Mouse (Mus musculus): ENCODE data around the gene Mdga1. TPM values are rescaled to one million over a fixed set of nuclear protein-coding genes. Genes with fewer than 3 reads are reported as not detected.

Gene Mdga1
- polyA plus RNA-seq, 1 experiment = 2.0 TPM

DNA sequence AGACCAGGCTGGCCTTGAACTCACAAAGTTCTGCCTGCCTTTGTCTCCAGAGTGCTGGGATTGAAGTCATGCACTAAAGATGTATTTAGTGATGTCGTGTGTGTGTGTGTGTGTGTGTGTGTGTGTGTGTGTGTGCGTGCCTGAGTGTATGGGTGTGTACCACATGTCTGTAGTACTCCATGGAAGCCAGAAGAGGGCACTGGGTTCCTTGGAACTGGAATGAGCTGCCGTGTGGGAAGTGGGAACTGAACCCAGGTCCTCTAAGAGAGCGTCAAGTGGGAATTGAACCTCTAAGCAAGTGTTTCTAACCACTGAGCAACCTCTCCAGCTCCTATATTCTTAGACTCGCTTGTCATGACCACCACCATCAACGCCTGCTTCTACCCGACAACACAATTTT, 60.9 kb downstream of the Mdga1 start:
- H3K27me3 ChIP-seq (ENCODE audit: control insufficient read depth, insufficient read depth, insufficient read length) = peaks cover 29% of the 10 kb centered on the region
- no peaks in the 10 kb centered on the region for H3K36me3 ChIP-seq (ENCODE audit: control insufficient read depth, insufficient read depth)
- no peak overlapping the region for H3K4me3 ChIP-seq (ENCODE audit: insufficient read depth, poor library complexity, severe bottlenecking)
- no peak overlapping the region for H3ac ChIP-seq (ENCODE audit: control insufficient read depth, insufficient read length, low read depth)
- TF ChIP-seq USF1 (IDR thresholded peaks at IDR 0.05; ENCODE audit: low read depth) (no peak), CEBPB (IDR thresholded peaks at IDR 0.05; ENCODE audit: low read depth) (no peak), CTCF (IDR thresholded peaks at IDR 0.05; ENCODE audit: control insufficient read depth, insufficient read depth, insufficient read length) (no peak), FOSL1 (IDR thresholded peaks at IDR 0.05; ENCODE audit: insufficient read depth, low read length, poor library complexity, severe bottlenecking) (no peak), MYOG (IDR thresholded peaks at IDR 0.05; ENCODE audit: control insufficient read depth, extremely low read depth, insufficient read length) (no peak), MAX (IDR thresholded peaks at IDR 0.05) (no peak), MYOD1 (IDR thresholded peaks at IDR 0.05; ENCODE audit: control insufficient read depth, insufficient read length, low read depth) (no peak)
- H3K79me2 ChIP-seq (ENCODE audit: control insufficient read depth, insufficient read depth) = no peaks in the 10 kb centered on the region
- no peaks in the 10 kb centered on the region for H3K79me3 ChIP-seq (ENCODE audit: low read depth)

DNA sequence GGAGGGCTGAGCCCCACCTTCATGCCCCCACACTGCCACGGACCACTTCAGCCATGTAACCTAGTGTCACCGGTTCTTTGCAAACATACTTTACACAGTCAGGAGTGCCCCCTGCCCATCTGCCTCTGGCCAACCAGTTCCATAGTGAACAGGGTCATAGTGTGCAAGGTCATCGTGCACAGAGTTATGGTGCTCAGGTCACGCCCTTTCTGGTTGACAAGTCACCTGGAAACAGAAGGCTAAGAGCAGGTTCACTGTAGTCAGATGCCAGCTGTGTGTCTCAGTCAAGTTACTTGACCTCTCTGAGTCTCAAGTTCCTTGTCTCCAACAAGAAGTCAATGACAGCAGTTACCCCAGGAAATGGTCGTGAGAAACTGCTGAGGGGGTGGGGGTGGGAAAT, 65.2 kb downstream of the Mdga1 start:
- H3K27me3 ChIP-seq (ENCODE audit: control insufficient read depth, insufficient read depth, insufficient read length) = peaks cover 29% of the 10 kb centered on the region
- H3K79me2 ChIP-seq (ENCODE audit: control insufficient read depth, insufficient read depth) = no peaks in the 10 kb centered on the region
- H3ac ChIP-seq (ENCODE audit: control insufficient read depth, insufficient read length, low read depth) = no peak overlapping the region
- H3K79me3 ChIP-seq (ENCODE audit: low read depth) = no peaks in the 10 kb centered on the region
- H3K36me3 ChIP-seq (ENCODE audit: control insufficient read depth, insufficient read depth) = no peaks in the 10 kb centered on the region
- H3K4me3 ChIP-seq (ENCODE audit: insufficient read depth, poor library complexity, severe bottlenecking) = no peak overlapping the region
- TF ChIP-seq MAX (IDR thresholded peaks at IDR 0.05) = no peak
- no peak for TF ChIP-seq FOSL1 (IDR thresholded peaks at IDR 0.05; ENCODE audit: insufficient read depth, low read length, poor library complexity, severe bottlenecking)
- TF ChIP-seq MYOD1 (IDR thresholded peaks at IDR 0.05; ENCODE audit: control insufficient read depth, insufficient read length, low read depth) = no peak
- no peak for TF ChIP-seq USF1 (IDR thresholded peaks at IDR 0.05; ENCODE audit: low read depth)
- TF ChIP-seq MYOG (IDR thresholded peaks at IDR 0.05; ENCODE audit: control insufficient read depth, extremely low read depth, insufficient read length) = no peak
- TF ChIP-seq CTCF (IDR thresholded peaks at IDR 0.05; ENCODE audit: control insufficient read depth, insufficient read depth, insufficient read length) = no peak
- no peak for TF ChIP-seq CEBPB (IDR thresholded peaks at IDR 0.05; ENCODE audit: low read depth)

DNA sequence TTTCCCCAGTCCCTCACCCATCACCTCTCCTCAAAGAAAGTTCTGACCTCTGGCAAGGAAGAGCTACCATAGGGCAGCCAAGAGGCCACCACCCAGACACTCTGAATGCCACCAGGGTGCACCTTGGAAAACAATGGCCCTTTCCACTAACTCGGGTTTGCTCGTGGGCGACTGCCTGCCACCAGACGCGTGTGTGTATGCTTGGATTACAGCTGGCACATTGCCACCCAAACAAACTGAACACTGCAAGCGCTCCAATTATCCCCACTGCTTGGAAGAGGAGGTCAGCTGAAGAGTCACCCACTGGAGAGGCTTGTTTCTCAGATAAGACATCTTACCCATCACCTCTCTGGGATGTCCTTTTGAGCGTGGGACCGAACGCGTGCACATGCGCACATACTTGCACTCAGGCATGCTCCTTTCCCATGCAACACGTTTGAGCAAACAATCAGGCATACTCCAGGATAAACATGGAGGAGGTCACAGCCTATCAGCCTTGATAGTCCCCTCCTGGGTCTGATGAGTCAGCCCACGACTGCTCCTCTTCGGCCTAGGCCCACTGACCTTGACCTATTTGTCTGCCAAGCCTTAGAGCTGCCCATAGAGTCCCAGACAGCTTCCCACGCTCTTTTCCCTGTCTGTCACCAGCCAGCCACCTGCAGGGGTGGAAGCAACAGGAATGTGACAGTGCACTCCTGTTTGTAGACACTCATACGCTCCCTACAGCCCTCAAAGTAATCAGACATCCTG, 67.3 kb downstream of the Mdga1 start:
- TF ChIP-seq CEBPB (IDR thresholded peaks at IDR 0.05; ENCODE audit: low read depth) (no peak), CTCF (IDR thresholded peaks at IDR 0.05; ENCODE audit: control insufficient read depth, insufficient read depth, insufficient read length) (no peak), MYOG (IDR thresholded peaks at IDR 0.05; ENCODE audit: control insufficient read depth, extremely low read depth, insufficient read length) (no peak), FOSL1 (IDR thresholded peaks at IDR 0.05; ENCODE audit: insufficient read depth, low read length, poor library complexity, severe bottlenecking) (no peak), MAX (IDR thresholded peaks at IDR 0.05) (no peak), USF1 (IDR thresholded peaks at IDR 0.05; ENCODE audit: low read depth) (no peak), MYOD1 (IDR thresholded peaks at IDR 0.05; ENCODE audit: control insufficient read depth, insufficient read length, low read depth) (no peak)
- no peak overlapping the region for H3ac ChIP-seq (ENCODE audit: control insufficient read depth, insufficient read length, low read depth)
- H3K79me2 ChIP-seq (ENCODE audit: control insufficient read depth, insufficient read depth) = no peaks in the 10 kb centered on the region
- no peaks in the 10 kb centered on the region for H3K79me3 ChIP-seq (ENCODE audit: low read depth)
- H3K36me3 ChIP-seq (ENCODE audit: control insufficient read depth, insufficient read depth) = no peaks in the 10 kb centered on the region
- H3K27me3 ChIP-seq (ENCODE audit: control insufficient read depth, insufficient read depth, insufficient read length) = peaks cover 25% of the 10 kb centered on the region
- H3K4me3 ChIP-seq (ENCODE audit: insufficient read depth, poor library complexity, severe bottlenecking) = no peak overlapping the region

GRCm38 (mm10) chr17:29900289-29900688, 69.6 kb downstream of the Mdga1 start:
- H3K36me3 ChIP-seq (ENCODE audit: control insufficient read depth, insufficient read depth) = no peaks in the 10 kb centered on the region
- peaks cover 19% of the 10 kb centered on the region for H3K27me3 ChIP-seq (ENCODE audit: control insufficient read depth, insufficient read depth, insufficient read length)
- no peak for TF ChIP-seq CEBPB (IDR thresholded peaks at IDR 0.05; ENCODE audit: low read depth)
- TF ChIP-seq FOSL1 (IDR thresholded peaks at IDR 0.05; ENCODE audit: insufficient read depth, low read length, poor library complexity, severe bottlenecking) = no peak
- no peak for TF ChIP-seq MAX (IDR thresholded peaks at IDR 0.05)
- no peak for TF ChIP-seq CTCF (IDR thresholded peaks at IDR 0.05; ENCODE audit: control insufficient read depth, insufficient read depth, insufficient read length)
- no peaks in the 10 kb centered on the region for H3K79me2 ChIP-seq (ENCODE audit: control insufficient read depth, insufficient read depth)
- H3K4me3 ChIP-seq (ENCODE audit: insufficient read depth, poor library complexity, severe bottlenecking) = no peak overlapping the region
- H3ac ChIP-seq (ENCODE audit: control insufficient read depth, insufficient read length, low read depth) = no peak overlapping the region
- H3K79me3 ChIP-seq (ENCODE audit: low read depth) = no peaks in the 10 kb centered on the region

GRCm38 (mm10) chr17:29896181-29897054, 73.5 kb downstream of the Mdga1 start:
- H3K79me2 ChIP-seq (ENCODE audit: control insufficient read depth, insufficient read depth) = no peaks in the 10 kb centered on the region
- no peak overlapping the region for H3K4me3 ChIP-seq (ENCODE audit: insufficient read depth, poor library complexity, severe bottlenecking)
- no peak overlapping the region for H3ac ChIP-seq (ENCODE audit: control insufficient read depth, insufficient read length, low read depth)
- no peaks in the 10 kb centered on the region for H3K27me3 ChIP-seq (ENCODE audit: control insufficient read depth, insufficient read depth, insufficient read length)
- TF ChIP-seq CEBPB (IDR thresholded peaks at IDR 0.05; ENCODE audit: low read depth) (no peak), MYOD1 (IDR thresholded peaks at IDR 0.05; ENCODE audit: control insufficient read depth, insufficient read length, low read depth) (no peak), FOSL1 (IDR thresholded peaks at IDR 0.05; ENCODE audit: insufficient read depth, low read length, poor library complexity, severe bottlenecking) (no peak), USF1 (IDR thresholded peaks at IDR 0.05; ENCODE audit: low read depth) (no peak), CTCF (IDR thresholded peaks at IDR 0.05; ENCODE audit: control insufficient read depth, insufficient read depth, insufficient read length) (no peak), MYOG (IDR thresholded peaks at IDR 0.05; ENCODE audit: control insufficient read depth, extremely low read depth, insufficient read length) (no peak), MAX (IDR thresholded peaks at IDR 0.05) (no peak)
- H3K36me3 ChIP-seq (ENCODE audit: control insufficient read depth, insufficient read depth) = no peaks in the 10 kb centered on the region
- H3K79me3 ChIP-seq (ENCODE audit: low read depth) = no peaks in the 10 kb centered on the region
